ENCODE assay signal across 9 mouse cellular contexts in the genomic region with DNA sequence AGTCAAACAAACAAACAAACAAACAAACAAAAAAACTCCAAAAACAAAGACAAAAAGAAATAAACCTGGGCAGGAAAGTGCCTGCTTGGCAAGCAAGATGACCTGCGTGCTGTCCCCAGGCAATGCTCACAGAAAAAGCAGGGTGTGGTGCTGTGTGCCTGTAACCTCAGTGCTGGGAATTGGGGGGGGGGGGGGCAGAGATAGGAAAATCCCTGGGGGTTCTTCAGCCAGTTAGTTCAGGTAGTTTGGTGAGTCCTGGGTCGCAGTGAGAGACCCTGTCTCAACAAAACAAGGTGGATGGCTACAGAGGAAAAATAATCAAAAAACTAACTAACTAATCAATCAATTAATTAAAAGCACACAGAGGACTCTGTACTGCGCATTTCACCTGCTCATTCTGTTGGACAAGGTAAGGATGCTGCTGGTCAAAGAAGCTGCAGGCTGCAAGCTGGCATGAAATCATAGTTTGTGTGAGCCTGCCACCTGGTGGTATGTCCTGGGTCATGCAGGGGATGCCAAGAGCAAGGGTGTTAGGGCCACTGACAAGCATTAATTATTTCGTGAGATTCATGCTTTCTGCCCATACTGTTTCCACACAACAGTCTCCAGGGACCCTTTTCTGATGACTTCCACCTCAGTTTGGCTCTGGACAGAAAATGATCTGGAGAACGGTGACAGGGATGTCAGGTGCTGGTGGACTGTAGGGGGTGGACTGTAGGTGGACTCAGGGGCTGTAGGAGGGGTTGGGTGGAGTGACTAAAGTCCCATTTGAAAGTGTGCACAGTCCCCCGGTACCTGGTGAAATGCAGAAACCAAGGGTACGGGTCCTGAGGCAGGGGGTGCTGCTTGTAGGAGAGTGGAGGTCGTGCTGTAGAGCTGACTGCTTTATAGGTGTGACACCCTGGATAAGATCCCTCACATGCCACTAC. TPM values are rescaled to one million over a fixed set of nuclear protein-coding genes. Genes with fewer than 3 reads are reported as not detected.
DNase-seq lines count a peak whose midpoint lies in the region; ATAC-seq and TF ChIP-seq lines count a peak whose summit lies in the region.
"Had no signal": no experiment of that assay in that cellular context is flagged by ENCODE, and none has a peak within 500 bp of the region (broad histone marks: within the 10 kb centered on the region; RNA-seq: fewer than 3 reads in every experiment).

No protein-coding gene starts in this region.

- H3K4me2 ChIP-seq in lung, embryonic 14.5 days, result no peak overlapping the region

- no peak for TF ChIP-seq POLR2A in thymus, adult 2 months (IDR thresholded peaks at IDR 0.05; ENCODE audit: control insufficient read depth, extremely low read depth, insufficient read depth, low read length, poor library complexity)

- ATAC-seq in lung, embryonic 14.5 days (ENCODE audit: insufficient read depth), result peak; percentile 71; the same call in 1 of the 2 replicates

- WGBS in lung, embryonic 14.5 days, result 49% methylated on average over 8 of the region's 8 CpGs
- 60% methylated on average over 8 of the region's 8 CpGs for WGBS in thymus, adult 2 months

- no peaks in the 10 kb centered on the region for H3K36me3 ChIP-seq in E14TG2a.4 (ENCODE audit: insufficient read depth, low read length)
- no peaks in the 10 kb centered on the region for H3K36me3 ChIP-seq in lung, embryonic 14.5 days (ENCODE audit: insufficient read depth)
- H3K36me3 ChIP-seq in thymus, adult 2 months (ENCODE audit: control insufficient read depth, insufficient read depth, low read length), result no peaks in the 10 kb centered on the region

- no peak overlapping the region for H3K4me3 ChIP-seq in E14TG2a.4 (replicated peaks; ENCODE audit: low read length)
- no peak overlapping the region for H3K4me3 ChIP-seq in lung, embryonic 14.5 days (ENCODE audit: low read depth, low read length)
- no peak overlapping the region for H3K4me3 ChIP-seq in thymus, adult 2 months (ENCODE audit: control insufficient read depth, insufficient read depth, low read length)

- H3K9ac ChIP-seq in lung, embryonic 14.5 days, result no peak overlapping the region

- H3K27me3 ChIP-seq in E14TG2a.4 (ENCODE audit: insufficient read depth, low read length), result peaks cover 32% of the 10 kb centered on the region
- no peaks in the 10 kb centered on the region for H3K27me3 ChIP-seq in lung, embryonic 14.5 days (ENCODE audit: insufficient read depth, low read length)
- no peaks in the 10 kb centered on the region for H3K27me3 ChIP-seq in thymus, adult 2 months (ENCODE audit: control insufficient read depth, insufficient read depth, low read length)

- no peaks in the 10 kb centered on the region for H3K9me3 ChIP-seq in E14TG2a.4 (ENCODE audit: low read length)
- no peaks in the 10 kb centered on the region for H3K9me3 ChIP-seq in lung, embryonic 14.5 days (ENCODE audit: low read depth, low read length)

- H3K27ac ChIP-seq in lung, embryonic 14.5 days (ENCODE audit: low read depth), result no peak overlapping the region
- H3K27ac ChIP-seq in thymus, adult 2 months (ENCODE audit: control insufficient read depth, insufficient read depth, low read length), result no peak overlapping the region

- DNase-seq in brain, embryonic 18.5 days (ENCODE audit: low read depth, low spot score), result peak; percentile 28
- peak; percentile 30 for DNase-seq in fibroblast of lung, adult 2 months (ENCODE audit: low read depth)
- DNase-seq in heart, postnatal 4 days, result peak; percentile 89
- DNase-seq in layer of hippocampus, adult 11-12 months (ENCODE audit: low spot score), result peak; percentile 81
- DNase-seq in lung, embryonic 14.5 days, result peak; percentile 88
- DNase-seq in ovary, postnatal 10 days (ENCODE audit: low spot score), result peak; percentile 65
- DNase-seq in thymus, adult 2 months, result peak; percentile 82

- H3K4me1 ChIP-seq in E14TG2a.4 (replicated peaks; ENCODE audit: low read depth, low read length), result peaks cover 13% of the 10 kb centered on the region
- H3K4me1 ChIP-seq in lung, embryonic 14.5 days (ENCODE audit: insufficient read depth), result no peaks in the 10 kb centered on the region
- H3K4me1 ChIP-seq in thymus, adult 2 months (replicated peaks; ENCODE audit: control insufficient read depth, insufficient read depth, low read length), result no peaks in the 10 kb centered on the region

- peak; percentile 92 for TF ChIP-seq CTCF in E14TG2a.4 (conservative IDR thresholded peaks at IDR 0.05; ENCODE audit: low read length)
- TF ChIP-seq CTCF in lung, embryonic 14.5 days (IDR thresholded peaks at IDR 0.05; ENCODE audit: low read depth), result peak; percentile 97
- TF ChIP-seq CTCF in thymus, adult 2 months (IDR thresholded peaks at IDR 0.05; ENCODE audit: borderline replicate concordance, control insufficient read depth, extremely low read depth, insufficient read depth, low read length, poor library complexity), result peak; percentile 56; the same call in 1 of the 2 replicates

RNA-seq across cellular contexts. Expression of gene Kcnk16, which starts 10.6 kb away (rescaled TPM):
- total RNA-seq in heart, postnatal 4 days (2021), result not detected
- polyA plus RNA-seq in lung, embryonic 14.5 days (2014; fragmentation: Nextera tagmentation; extraction: Ambion mirVana), result 2.6 and 3.0 TPM in 2 replicates
- 0.40 and 0.43 TPM in 2 replicates for polyA plus RNA-seq in thymus, adult 2 months (2012; rRNA removed)
- polyA plus RNA-seq: heart, embryonic 14.5 days had no signal

RNA-seq across cellular contexts. Expression of gene Nudt13, which starts 36.0 kb away (rescaled TPM):
- total RNA-seq in heart, postnatal 4 days (2021), result 10 to 100 TPM; 19.7 to 20.3 TPM
- polyA plus RNA-seq in lung, embryonic 14.5 days (2014; fragmentation: Nextera tagmentation; extraction: Ambion mirVana), result 14.7 and 15.0 TPM in 2 replicates
- polyA plus RNA-seq in thymus, adult 2 months (2012; rRNA removed), result 14.8 and 20.7 TPM in 2 replicates

Comparison
In these comparisons a context has a peak if more than half of its experiments do, and no peak if none do; other contexts are left out.
1. DNase-seq: peak in every context shown above with its lines; median percentile 89 in heart, postnatal 4 days; 88 in lung, embryonic 14.5 days; 82 in thymus, adult 2 months; 81 in layer of hippocampus, adult 11-12 months; 65 in ovary, postnatal 10 days; 30 in fibroblast of lung, adult 2 months; 28 in brain, embryonic 18.5 days.